Comparison of ENCODE assay signal across 20 mouse cellular contexts in the genomic region with DNA sequence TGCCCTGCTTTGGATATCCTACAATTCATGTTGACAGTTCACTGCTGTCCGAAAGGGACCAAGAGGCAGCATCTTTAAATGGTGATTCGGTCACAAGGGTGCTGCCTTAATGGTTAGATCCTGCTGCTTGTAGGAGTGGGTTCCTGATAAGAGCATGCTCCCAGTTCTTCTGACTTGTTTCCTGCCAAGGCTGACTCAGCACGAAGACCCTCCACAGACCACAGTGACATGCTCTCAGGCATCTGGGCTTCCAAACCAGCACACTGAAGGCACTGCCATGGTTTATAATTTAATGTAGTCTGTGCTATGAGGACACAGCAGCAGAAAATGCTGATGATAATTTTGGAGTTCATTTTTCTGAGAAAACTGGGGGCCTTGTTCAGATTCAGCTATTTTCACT.
"Had no signal": no experiment of that assay in that cellular context is flagged by ENCODE, and none has a peak within 500 bp of the region (broad histone marks: within the 10 kb centered on the region; RNA-seq: fewer than 3 reads in every experiment).

No protein-coding gene starts in this region.

- H3K9ac ChIP-seq: limb, embryonic 13.5 days; lung, embryonic 15.5 days; neural tube, embryonic 12.5 days; neural tube, embryonic 15.5 days; stomach, embryonic 15.5 days had no signal

- ATAC-seq: intestine, embryonic 16.5 days had no signal

- H3K4me1 ChIP-seq: limb, embryonic 10.5 days; limb, embryonic 13.5 days; lung, embryonic 15.5 days; neural tube, embryonic 12.5 days; neural tube, embryonic 15.5 days; stomach, embryonic 15.5 days had no signal

- H3K4me2 ChIP-seq: limb, embryonic 13.5 days; lung, embryonic 15.5 days; midbrain, embryonic 11.5 days; neural tube, embryonic 12.5 days; neural tube, embryonic 15.5 days; stomach, embryonic 15.5 days had no signal

- H3K36me3 ChIP-seq: limb, embryonic 10.5 days; limb, embryonic 13.5 days; lung, embryonic 15.5 days; neural tube, embryonic 12.5 days; neural tube, embryonic 15.5 days; stomach, embryonic 15.5 days had no signal

- H3K27ac ChIP-seq: kidney, postnatal 0 days; layer of hippocampus, adult 2 months; limb, embryonic 10.5 days; limb, embryonic 13.5 days; lung, embryonic 15.5 days; neural tube, embryonic 12.5 days; neural tube, embryonic 15.5 days; stomach, embryonic 15.5 days had no signal

- H3K27me3 ChIP-seq: limb, embryonic 13.5 days; lung, embryonic 15.5 days; neural tube, embryonic 12.5 days; neural tube, embryonic 15.5 days; stomach, embryonic 15.5 days had no signal

- H3K4me3 ChIP-seq: layer of hippocampus, adult 2 months; limb, embryonic 10.5 days; limb, embryonic 13.5 days; lung, embryonic 15.5 days; neural tube, embryonic 12.5 days; neural tube, embryonic 15.5 days; stomach, embryonic 15.5 days had no signal

- DNase-seq: kidney, adult 2 months; kidney, postnatal 25 days; layer of hippocampus, adult 9-11 months; lung, postnatal 10 days; lung, postnatal 36 days; midbrain, embryonic 14.5 days; retina, postnatal 1 day; right cerebral cortex, postnatal 25 days; spleen, adult 18-20 months; thymus, postnatal 36 days had no signal

- H3K9me3 ChIP-seq: limb, embryonic 10.5 days; limb, embryonic 13.5 days; lung, embryonic 15.5 days; neural tube, embryonic 12.5 days; neural tube, embryonic 15.5 days; stomach, embryonic 15.5 days had no signal
